Mouse (Mus musculus): ENCODE results near the gene Usmg5. TPM values are rescaled to one million over a fixed set of nuclear protein-coding genes. Genes with fewer than 3 reads are reported as not detected.
A peak's percentile ranks its signal among the peaks of the same experiment; 100 is the strongest.

Usmg5 gene
- total RNA-seq, 2 experiments from 2014 or later, result 1,041 to 1,197 TPM

- intact Hi-C loops (cut with DNase I), result no loop called here
- DNase-seq, result peak; percentile 91 to 96
Measured at GRCm38 (mm10) chr19:47067096-47067882, 23.2 kb downstream of the Usmg5 start, which contains the start of gene Taf5. Taf5 (plus strand) TSS chr19:47067746.

DNA sequence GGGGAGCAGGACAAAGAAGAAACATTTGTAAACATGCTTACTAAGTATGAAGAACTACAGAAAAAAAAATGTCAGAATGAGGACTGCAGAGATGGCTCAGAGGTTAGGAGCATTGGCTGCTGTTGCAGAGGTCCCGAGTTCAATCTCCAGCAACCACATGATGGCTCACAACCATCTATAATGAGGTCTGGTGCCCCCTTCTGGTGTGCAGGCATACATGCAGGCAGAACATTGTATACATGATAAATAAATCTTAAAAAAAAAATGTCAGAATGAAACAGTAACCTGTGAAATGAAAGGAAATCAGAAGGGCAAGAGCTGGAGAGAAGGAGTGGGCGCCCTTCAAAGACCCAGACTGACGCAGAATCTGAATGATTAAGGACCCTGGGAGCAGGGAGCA, 24.6 kb downstream of the Usmg5 start:
- no peak for DNase-seq
- intact Hi-C loops (cut with DNase I), result no loop called here

DNA sequence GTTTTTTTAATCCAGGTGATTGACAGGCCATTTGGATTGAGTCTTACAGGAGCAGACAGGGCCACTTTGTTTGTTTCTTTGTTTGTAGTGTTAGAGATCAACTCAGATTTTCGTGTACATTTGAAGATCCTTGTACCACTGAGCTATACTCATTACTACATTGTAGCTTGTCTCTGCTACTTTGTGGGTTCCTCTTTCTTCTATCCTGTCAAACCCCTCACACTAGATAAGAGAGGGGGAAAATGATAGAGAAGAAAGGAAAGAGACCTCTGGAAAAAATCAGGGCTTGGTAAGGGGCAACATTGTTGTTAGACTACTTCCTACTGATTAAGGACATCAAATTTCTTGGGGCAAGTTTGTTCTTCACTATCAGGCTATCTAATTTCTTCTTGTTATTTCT, 32.8 kb downstream of the Usmg5 start:
- no peak for DNase-seq
- intact Hi-C loops (cut with DNase I), result no loop called here

GRCm38 (mm10) chr19:47053471-47053870, 37.0 kb downstream of the Usmg5 start:
- intact Hi-C loops (cut with DNase I), result no loop called here
- no peak for DNase-seq

GRCm38 (mm10) chr19:47052927-47053326, 37.5 kb downstream of the Usmg5 start:
- no peak for DNase-seq
- intact Hi-C loops (cut with DNase I), result no loop called here

- peak; percentile 50 to 61 for DNase-seq
- intact Hi-C loops (cut with DNase I), result no loop called here
Measured at GRCm38 (mm10) chr19:47050271-47051032, 40.0 kb downstream of the Usmg5 start, which contains the start of gene Pcgf6. Pcgf6 (minus strand) TSS chr19:47050906.

- intact Hi-C loops (cut with DNase I), result no loop called here
Measured at GRCm38 (mm10) chr19:47049840-47050239, 40.6 kb downstream of the Usmg5 start.

DNA sequence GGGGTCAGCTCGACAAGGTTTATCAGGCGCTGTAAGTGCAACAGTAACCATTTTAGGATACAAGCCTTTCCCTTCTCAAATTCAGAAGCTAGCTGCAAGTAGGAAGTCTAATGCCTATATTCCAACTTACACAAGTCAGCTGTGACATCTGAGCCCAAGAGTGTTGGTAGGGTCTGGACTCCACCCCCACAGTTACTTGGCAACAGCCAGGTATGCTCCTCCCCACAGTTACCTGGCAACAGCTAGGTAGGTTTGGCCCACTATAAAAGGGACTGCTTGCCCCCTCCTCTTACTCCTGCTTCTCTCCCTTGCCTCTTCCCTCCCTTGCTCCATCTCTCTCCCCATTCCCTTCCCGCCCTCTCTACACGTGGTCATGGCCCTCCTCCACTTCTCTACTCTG, 41.4 kb downstream of the Usmg5 start:
- intact Hi-C loops (cut with DNase I), result no loop called here

More at GRCm38 (mm10) chr19:47049840-47050239, 40.6 kb downstream of the Usmg5 start:
- DNase-seq, result no peak

GRCm38 (mm10) chr19:47047236-47047833, 43.1 kb downstream of the Usmg5 start:
- no peak for DNase-seq
- intact Hi-C loops (cut with DNase I), result no loop called here

More for the DNA sequence above, 41.4 kb downstream of the Usmg5 start:
- DNase-seq, result no peak

- no peak for DNase-seq
- intact Hi-C loops (cut with DNase I), result no loop called here
Measured at GRCm38 (mm10) chr19:47046343-47046742, 44.1 kb downstream of the Usmg5 start.

DNA sequence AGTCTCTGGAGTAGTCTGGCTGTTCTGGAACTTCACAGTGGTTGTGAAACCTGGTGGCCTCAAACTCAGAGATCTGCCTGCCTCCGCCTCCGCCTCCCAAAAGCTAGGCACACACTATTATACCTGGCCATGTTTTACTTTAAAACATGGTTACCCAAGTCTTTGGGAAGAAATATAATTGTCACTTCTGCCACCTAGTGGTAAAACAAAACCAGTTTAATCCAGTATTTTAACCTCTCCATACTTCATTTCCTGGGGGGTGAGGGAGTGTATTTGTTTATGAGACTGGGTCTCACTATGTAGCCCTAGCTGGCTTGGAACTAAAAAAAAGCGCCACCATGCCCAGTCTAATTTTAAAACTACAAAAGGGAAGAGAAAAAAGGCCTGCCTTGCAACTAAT, 46.8 kb downstream of the Usmg5 start:
- no peak for DNase-seq
- intact Hi-C loops (cut with DNase I), result no loop called here

- no peak for DNase-seq
Measured at GRCm38 (mm10) chr19:47040720-47041473, 49.5 kb downstream of the Usmg5 start.

GRCm38 (mm10) chr19:47036596-47036995, 53.9 kb downstream of the Usmg5 start:
- DNase-seq, result no peak
- intact Hi-C loops (cut with DNase I), result no loop called here

More at GRCm38 (mm10) chr19:47040720-47041473, 49.5 kb downstream of the Usmg5 start:
- intact Hi-C loops (cut with DNase I), result no loop called here

- intact Hi-C loops (cut with DNase I), result no loop called here
- DNase-seq, result no peak
Measured at GRCm38 (mm10) chr19:47034916-47035315, 55.5 kb downstream of the Usmg5 start.

Other genes starting within 250 kb of the Usmg5 start
- not detected for gene Ina, start 75.9 kb downstream of the Usmg5 start, total RNA-seq (2021)
- 10 to 100 TPM in 1 of 2 experiments, 1 to 10 TPM in 1; 6.3 to 10.2 TPM for gene Nt5c2, start 75.5 kb downstream of the Usmg5 start, total RNA-seq (2021)
- gene Pcgf6, start 39.7 kb downstream of the Usmg5 start, total RNA-seq (2021), result 1 to 10 TPM; 3.4 to 4.1 TPM
- gene Taf5, start 22.9 kb downstream of the Usmg5 start, total RNA-seq (2021), result 1 to 10 TPM; 2.1 to 2.8 TPM
- gene Pdcd11, start 121 bp upstream of the Usmg5 start, total RNA-seq (2021), result 1 to 10 TPM; 6.4 to 8.0 TPM
- gene Calhm2, start 47.6 kb upstream of the Usmg5 start, total RNA-seq (2021), result 1 to 10 TPM; 1.4 to 2.4 TPM
- not detected for gene Calhm1, start 53.6 kb upstream of the Usmg5 start, total RNA-seq (2021)
- not detected for gene Calhm3, start 67.1 kb upstream of the Usmg5 start, total RNA-seq (2021)
- gene Neurl1a, start 88.2 kb upstream of the Usmg5 start, total RNA-seq (2021), result 100 to 1,000 TPM; 116 to 129 TPM

Data from gastrocnemius, postnatal 36 days (tissue).